In the genomic region with DNA sequence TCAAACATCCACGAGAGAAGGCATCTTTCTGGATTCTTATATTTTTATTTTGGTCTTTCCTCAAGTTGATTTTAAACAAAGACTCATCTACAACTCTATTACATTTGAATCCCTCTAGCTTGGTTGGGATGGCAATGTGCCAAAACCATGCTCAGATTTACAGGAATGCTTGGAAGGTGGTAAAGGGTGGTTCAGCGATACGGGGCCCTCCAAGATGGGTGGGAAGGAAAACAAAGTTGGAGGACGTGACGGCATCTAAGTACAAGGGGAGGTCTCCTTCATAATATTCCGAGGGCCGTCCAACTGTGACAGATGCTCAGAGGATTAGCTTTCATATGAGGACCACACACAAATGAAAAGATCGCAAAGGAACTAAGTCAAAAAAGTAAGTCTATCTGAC, we compare ENCODE assay signal across 13 mouse cellular contexts.
"Had no signal": no experiment of that assay in that cellular context is flagged by ENCODE, and none has a peak within 500 bp of the region (broad histone marks: within the 10 kb centered on the region; RNA-seq: fewer than 3 reads in every experiment).

No protein-coding gene starts in this region.

- H3K4me3 ChIP-seq: intestine, embryonic 15.5 days; left cerebral cortex, adult 2 months; limb, embryonic 10.5 days; liver, embryonic 12.5 days; megakaryocyte, embryonic 14.5 days; midbrain, embryonic 15.5 days; neural tube, embryonic 12.5 days had no signal

- H3K4me2 ChIP-seq: intestine, embryonic 15.5 days; liver, embryonic 12.5 days; midbrain, embryonic 11.5 days; midbrain, embryonic 15.5 days; neural tube, embryonic 12.5 days had no signal

- H3K27ac ChIP-seq: intestine, embryonic 15.5 days; left cerebral cortex, adult 2 months; limb, embryonic 10.5 days; liver, embryonic 12.5 days; macrophage; midbrain, embryonic 15.5 days; neural tube, embryonic 12.5 days had no signal

- ATAC-seq: intestine, embryonic 15.5 days; liver, embryonic 12.5 days; midbrain, embryonic 15.5 days had no signal

- DNase-seq: kidney, adult 8-10 months; spleen, adult 18-20 months; thymus, adult 18-20 months; thymus, postnatal 14 days had no signal

- H3K36me3 ChIP-seq: intestine, embryonic 15.5 days; limb, embryonic 10.5 days; liver, embryonic 12.5 days; midbrain, embryonic 15.5 days; neural tube, embryonic 12.5 days had no signal

- H3K4me1 ChIP-seq: intestine, embryonic 15.5 days; liver, embryonic 12.5 days; megakaryocyte, embryonic 14.5 days; midbrain, embryonic 15.5 days; neural tube, embryonic 12.5 days had no signal

- H3K27me3 ChIP-seq: intestine, embryonic 15.5 days; liver, embryonic 12.5 days; megakaryocyte, embryonic 14.5 days; midbrain, embryonic 15.5 days; neural tube, embryonic 12.5 days had no signal

- H3K9ac ChIP-seq: intestine, embryonic 15.5 days; liver, embryonic 12.5 days; midbrain, embryonic 15.5 days; neural tube, embryonic 12.5 days had no signal

- H3K9me3 ChIP-seq: intestine, embryonic 15.5 days; limb, embryonic 10.5 days; liver, embryonic 12.5 days; megakaryocyte, embryonic 14.5 days; midbrain, embryonic 15.5 days; neural tube, embryonic 12.5 days had no signal
